Mouse (Mus musculus) midbrain, postnatal 0 days (tissue): Measurements from ENCODE around the gene Tef. TPM values are rescaled to one million over a fixed set of nuclear protein-coding genes. Genes with fewer than 3 reads are reported as not detected.

Experiments used
- ATAC-seq: fragments of 200-750 bp; cut with Nextera tagmentation; 2 replicates; pipeline ENCODE4 v1.8.0; 2017; ENCODE audit warnings: moderate number of reproducible peaks, mild to moderate bottlenecking, moderate TSS enrichment, moderate library complexity; ENCODE audit not compliant: low FRiP score
- DNase-seq: peaks from one replicate; pipeline ENCODE4 v3.0.0-alpha.2; 2015; ENCODE audit warnings: low spot score
- H3K27ac ChIP-seq: fragments of 300-500 bp; sonication (generic); 2 replicates; pipeline ENCODE4 v1.5.1; 2014; ENCODE audit warnings: low read depth, mild to moderate bottlenecking, low read length, mixed read lengths
- H3K27me3 ChIP-seq: fragments of 300-500 bp; sonication (generic); 2 replicates; pipeline ENCODE4 v1.6.1; 2014; ENCODE audit warnings: low read length, control low read depth, mixed read lengths; ENCODE audit not compliant: insufficient read depth
- H3K36me3 ChIP-seq: fragments of 300-500 bp; sonication (generic); 2 replicates; pipeline ENCODE4 v1.6.1; 2014; ENCODE audit warnings: low read length, control low read depth, mixed read lengths; ENCODE audit not compliant: insufficient read depth
- H3K4me1 ChIP-seq: fragments of 300-500 bp; sonication (generic); 2 replicates; pipeline ENCODE4 v1.6.1; 2014; ENCODE audit warnings: mild to moderate bottlenecking, control low read depth, antibody characterized with exemption, low read length, mixed read lengths; ENCODE audit not compliant: insufficient read depth
- H3K4me2 ChIP-seq: fragments of 300-500 bp; sonication (generic); 2 replicates; pipeline ENCODE4 v1.6.1; 2014; ENCODE audit warnings: low read depth, mild to moderate bottlenecking, low read length, mixed read lengths; ENCODE audit not compliant: poor library complexity, severe bottlenecking
- H3K4me3 ChIP-seq: fragments of 300-500 bp; sonication (generic); 2 replicates; pipeline ENCODE4 v1.5.1; 2014; ENCODE audit warnings: low read depth, mild to moderate bottlenecking, low read length, moderate library complexity
- H3K9ac ChIP-seq: fragments of 300-500 bp; sonication (generic); replicated peaks from 2 replicates; pipeline ENCODE4 v1.6.1; 2014; ENCODE audit warnings: mild to moderate bottlenecking, low read length, moderate library complexity, mixed read lengths; ENCODE audit not compliant: poor library complexity, severe bottlenecking
- H3K9me3 ChIP-seq: fragments of 300-500 bp; sonication (generic); 2 replicates; pipeline ENCODE4 v1.6.1; 2016; ENCODE audit warnings: low read length, control low read depth
- CTCF ChIP-seq: IDR thresholded peaks from 2 replicates; pipeline ENCODE4 v1.5.1; 2016; ENCODE audit warnings: antibody characterized with exemption, mild to moderate bottlenecking
- WGBS: fragments of 180-500 bp; shearing (Covaris S2); extraction: QIAGEN DNeasy Blood & Tissue Kit; methylation state at CpG from one replicate; pipeline ENCODE4 v1.1.7; 2014; 5-methylcytosine and 5-hydroxymethylcytosine counted together
- polyA plus RNA-seq: library from polyadenylated mRNA; unstranded; fragments of >200 nt; fragmentation: Nextera tagmentation; extraction: Ambion mirVana; gene quantifications from 2 replicates; pipeline ENCODE4 v1.2.1, GENCODE M21; 2015
- total RNA-seq: library from RNA; depleted of rRNA; stranded (reverse); fragments of >200 nt; gene quantifications from 2 replicates; pipeline ENCODE4 v1.2.3, GENCODE M21; 2014

The Tef gene
- total and polyA plus RNA-seq, 2 experiments from 2014 or later = 25.4 to 60.6 TPM

DNA sequence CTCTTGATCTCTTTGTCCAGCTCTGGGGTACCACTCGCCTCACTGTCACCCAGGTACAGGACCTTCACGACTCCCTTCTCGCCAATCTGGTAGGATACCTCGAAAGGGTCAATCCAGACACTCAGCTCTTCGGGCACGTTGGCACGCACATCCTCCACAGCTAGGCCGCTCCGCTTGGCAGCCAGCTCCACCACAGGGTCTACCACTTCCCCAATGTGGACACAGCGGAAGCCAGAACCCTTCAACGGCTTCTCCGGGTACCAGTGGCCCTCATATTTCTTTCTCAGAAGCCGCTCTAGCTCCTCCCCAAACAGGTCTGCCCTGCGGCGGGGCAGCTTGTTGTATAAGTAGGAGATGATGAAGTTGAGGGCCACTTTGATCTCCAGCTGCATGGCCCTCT, 49.2 kb downstream of the Tef start:
- Histone ChIP-seq H3K4me2 (no peak overlapping the region), H3K36me3 (peaks cover 32% of the 10 kb centered on the region), H3K27ac (no peak overlapping the region), H3K4me1 (no peaks in the 10 kb centered on the region), H3K27me3 (no peaks in the 10 kb centered on the region), H3K4me3 (no peak overlapping the region), H3K9me3 (no peaks in the 10 kb centered on the region), H3K9ac (no peak overlapping the region)
- DNase-seq (no peak), ATAC-seq (no peak)
- TF ChIP-seq CTCF = no peak
- WGBS = 94% methylated on average over 15 of the region's 15 CpGs

DNA sequence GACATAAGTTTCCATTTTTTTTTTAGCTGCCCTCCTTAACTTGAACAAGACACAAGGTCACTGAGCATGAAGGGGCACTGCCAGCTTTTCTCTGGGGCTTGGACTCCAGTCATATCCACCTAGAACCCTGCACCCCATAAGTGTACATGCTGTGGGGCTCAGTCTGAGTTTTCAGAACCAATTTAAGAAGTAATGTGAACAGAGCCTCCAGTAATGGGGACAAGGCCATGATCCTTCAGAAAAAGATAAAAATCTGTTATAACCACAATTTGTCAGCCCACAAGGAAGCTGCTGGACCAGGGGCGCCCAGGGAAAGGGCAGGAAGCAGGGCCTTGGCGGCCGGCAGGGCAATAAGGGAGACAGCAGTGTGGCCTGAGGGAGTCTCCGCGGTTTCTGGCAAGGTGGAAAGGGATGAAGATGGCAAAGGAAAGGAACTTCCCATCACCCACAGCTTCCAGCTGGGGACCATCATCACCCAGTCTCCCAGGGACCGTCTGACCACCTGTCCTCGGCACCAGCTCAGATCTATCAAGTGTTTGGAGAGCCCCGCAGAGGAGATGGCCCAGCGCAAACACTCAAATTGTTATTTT, 50.3 kb downstream of the Tef start:
- Histone ChIP-seq H3K27ac (no peak overlapping the region), H3K4me1 (no peaks in the 10 kb centered on the region), H3K27me3 (no peaks in the 10 kb centered on the region), H3K4me3 (no peak overlapping the region), H3K4me2 (no peak overlapping the region), H3K9ac (no peak overlapping the region), H3K9me3 (no peaks in the 10 kb centered on the region), H3K36me3 (peaks cover 27% of the 10 kb centered on the region)
- DNase-seq (no peak), ATAC-seq (no peak)
- TF ChIP-seq CTCF = no peak
- 91% methylated on average over 9 of the region's 9 CpGs for WGBS

DNA sequence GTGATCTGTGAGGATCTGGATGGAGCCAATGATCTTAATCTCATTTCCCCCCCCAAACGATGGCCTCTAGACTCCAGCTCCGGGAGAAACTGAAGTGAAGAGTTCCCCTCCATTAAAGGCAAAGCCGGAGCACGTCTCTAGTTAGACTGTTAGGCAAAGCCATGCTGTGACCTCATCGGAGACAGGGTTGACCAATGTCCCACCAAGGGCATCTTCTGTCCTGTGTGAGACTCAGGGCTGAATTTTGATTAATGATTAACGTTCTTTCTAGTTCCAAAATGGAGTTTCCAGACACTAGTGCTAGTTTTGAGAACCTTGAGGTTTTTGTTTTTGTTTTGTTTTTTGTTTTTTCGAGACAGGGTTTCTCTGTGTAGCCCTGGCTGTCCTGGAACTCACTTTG, 50.9 kb downstream of the Tef start:
- Histone ChIP-seq H3K36me3 (peaks cover 27% of the 10 kb centered on the region), H3K9ac (no peak overlapping the region), H3K27me3 (no peaks in the 10 kb centered on the region), H3K4me2 (no peak overlapping the region), H3K4me3 (no peak overlapping the region), H3K9me3 (no peaks in the 10 kb centered on the region), H3K4me1 (no peaks in the 10 kb centered on the region), H3K27ac (no peak overlapping the region)
- DNase-seq (no peak), ATAC-seq (no peak)
- 92% methylated on average over 7 of the region's 7 CpGs for whole genome bisulfite sequencing
- TF ChIP-seq CTCF = no peak

DNA sequence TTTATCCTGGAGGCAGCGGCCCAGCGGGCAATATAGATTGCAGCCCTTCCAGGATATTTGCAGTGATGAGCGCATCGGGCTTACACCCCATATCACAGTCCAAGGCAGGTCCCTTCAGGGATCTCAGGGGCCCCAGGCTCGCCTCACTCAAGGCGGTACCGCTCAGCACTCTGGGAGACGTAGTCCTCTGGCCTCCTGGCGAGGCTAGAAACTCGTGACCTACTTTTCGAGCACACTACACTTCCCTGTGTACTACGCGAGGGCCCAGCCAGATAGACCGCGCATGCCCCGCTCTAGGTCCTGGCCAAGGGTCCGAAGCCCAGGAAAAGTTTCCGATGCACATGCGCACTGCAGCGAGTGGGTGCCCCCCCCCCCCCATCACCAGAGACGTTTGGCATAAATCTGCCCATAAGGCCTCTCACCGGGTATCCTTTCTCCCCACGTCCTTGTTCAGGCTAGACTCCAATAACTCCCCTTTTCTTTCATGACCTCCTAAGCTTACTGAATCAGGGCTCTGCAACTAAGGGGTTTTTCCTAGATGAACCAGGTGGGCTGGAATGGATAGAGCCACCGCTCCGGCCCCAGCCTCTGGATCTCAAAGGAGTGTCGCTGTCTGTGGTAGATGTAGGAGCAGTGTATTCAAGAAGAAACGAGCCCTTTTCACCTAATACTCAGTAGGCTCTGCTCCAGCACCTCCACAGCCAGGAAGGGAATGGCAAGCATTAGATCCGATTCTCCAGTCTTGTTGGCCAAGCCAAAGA, 54.0 kb downstream of the Tef start:
- Histone ChIP-seq H3K36me3 (peaks cover 6% of the 10 kb centered on the region), H3K9ac (peak overlapping the region; percentile 67), H3K4me1 (peaks cover 4% of the 10 kb centered on the region; the same call in 1 of the 2 replicates), H3K4me2 (peak overlapping the region; percentile 92), H3K9me3 (no peaks in the 10 kb centered on the region), H3K27ac (peak overlapping the region; percentile 62), H3K4me3 (peak overlapping the region; percentile 51), H3K27me3 (no peaks in the 10 kb centered on the region)
- ATAC-seq = peak; percentile 78
- TF ChIP-seq CTCF = no peak
- WGBS = under 1% methylated on average over 28 of the region's 28 CpGs
- DNase-seq = peak; percentile 97

DNA sequence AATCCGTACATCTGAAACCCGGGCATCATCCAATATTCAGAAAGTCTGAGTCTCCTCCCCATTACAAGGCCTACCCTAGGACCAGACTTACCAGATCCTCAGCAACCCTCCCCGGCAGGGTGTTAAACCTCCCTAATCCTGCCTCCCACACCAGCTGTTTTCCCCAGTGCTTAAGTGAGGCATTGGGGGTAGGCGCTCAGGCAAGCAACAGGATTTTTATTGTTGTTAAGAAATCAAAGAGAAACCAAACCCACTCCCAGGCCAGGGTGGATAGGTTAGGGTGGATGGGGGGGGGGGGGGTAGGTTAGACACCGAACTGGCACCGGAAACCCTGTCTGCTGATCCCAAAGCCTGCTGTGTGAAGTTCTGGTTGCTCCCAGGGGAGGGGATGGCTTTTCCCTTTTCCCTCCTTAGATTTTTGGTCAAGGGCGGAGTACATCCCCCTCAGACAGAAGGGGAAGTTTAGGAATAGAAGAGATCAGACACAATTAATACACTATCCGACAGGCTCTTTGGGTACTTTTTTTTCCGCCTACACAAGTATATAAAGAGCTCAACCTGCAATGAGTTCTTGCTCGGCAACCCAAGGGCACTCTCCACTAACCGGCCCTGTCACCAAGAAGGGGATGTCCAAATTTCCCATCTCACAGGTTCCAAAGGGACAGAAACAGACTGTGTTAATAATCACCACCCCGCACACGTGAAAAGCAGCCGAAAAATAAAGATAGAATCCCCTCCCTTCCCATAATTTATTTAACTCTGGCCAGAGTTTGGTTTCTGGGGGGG, 54.9 kb downstream of the Tef start:
- Histone ChIP-seq H3K36me3 (no peaks in the 10 kb centered on the region; the same call in 1 of the 2 replicates), H3K9ac (peak overlapping the region; percentile 61), H3K4me2 (peak overlapping the region; percentile 92), H3K9me3 (no peaks in the 10 kb centered on the region), H3K27me3 (no peaks in the 10 kb centered on the region), H3K4me1 (peaks cover 4% of the 10 kb centered on the region; the same call in 1 of the 2 replicates), H3K4me3 (peak overlapping the region; percentile 51), H3K27ac (peak overlapping the region; percentile 62; the same call in 1 of the 2 replicates)
- 2% methylated on average over 14 of the region's 14 CpGs for WGBS
- ATAC-seq = no peak
- no peak for DNase-seq
- TF ChIP-seq CTCF = no peak
